Mouse (Mus musculus): ENCODE data around the gene Usp4.
A peak's percentile ranks its signal among the peaks of the same experiment; 100 is the strongest.

Gene Usp4

GRCm38 (mm10) chr9:108341801-108342200 lies 5.9 kb upstream of the Usp4 start:
- DNase-seq (ENCODE audit: inconsistent ontology term), result peak; percentile 78

- DNase-seq (ENCODE audit: inconsistent ontology term), result peak; percentile 71
These were observed 5.3 kb upstream of the Usp4 start for GRCm38 (mm10) chr9:108342301-108342831.

- DNase-seq (ENCODE audit: inconsistent ontology term), result no peak
These were observed 4.3 kb upstream of the Usp4 start for GRCm38 (mm10) chr9:108343331-108343730.

- DNase-seq (ENCODE audit: inconsistent ontology term), result no peak
These were observed 3.8 kb upstream of the Usp4 start for GRCm38 (mm10) chr9:108343835-108344234.

- no peak for DNase-seq (ENCODE audit: inconsistent ontology term)
These were observed 3.2 kb upstream of the Usp4 start for GRCm38 (mm10) chr9:108344471-108344870.

GRCm38 (mm10) chr9:108347024-108347423 lies 629 bp upstream of the Usp4 start:
- DNase-seq (ENCODE audit: inconsistent ontology term), result no peak

- DNase-seq (ENCODE audit: inconsistent ontology term), result no peak
These were observed 632 bp downstream of the Usp4 start for GRCm38 (mm10) chr9:108348290-108348680.

GRCm38 (mm10) chr9:108349727-108350126 lies 2.1 kb downstream of the Usp4 start:
- DNase-seq (ENCODE audit: inconsistent ontology term), result no peak

GRCm38 (mm10) chr9:108378234-108378633 lies 30.6 kb downstream of the Usp4 start:
- no peak for DNase-seq (ENCODE audit: inconsistent ontology term)

- DNase-seq (ENCODE audit: inconsistent ontology term), result no peak
These were observed 31.1 kb downstream of the Usp4 start for GRCm38 (mm10) chr9:108378736-108379135.

GRCm38 (mm10) chr9:108379294-108379693 lies 31.6 kb downstream of the Usp4 start:
- no peak for DNase-seq (ENCODE audit: inconsistent ontology term)

GRCm38 (mm10) chr9:108381382-108381781 lies 33.7 kb downstream of the Usp4 start:
- DNase-seq (ENCODE audit: inconsistent ontology term), result no peak

GRCm38 (mm10) chr9:108385006-108385405 lies 37.4 kb downstream of the Usp4 start:
- no peak for DNase-seq (ENCODE audit: inconsistent ontology term)

- no peak for DNase-seq (ENCODE audit: inconsistent ontology term)
These were observed 39.2 kb downstream of the Usp4 start for GRCm38 (mm10) chr9:108386816-108387215.

GRCm38 (mm10) chr9:108388601-108389000 lies 40.9 kb downstream of the Usp4 start:
- no peak for DNase-seq (ENCODE audit: inconsistent ontology term)

- DNase-seq (ENCODE audit: inconsistent ontology term), result no peak
These were observed 41.6 kb downstream of the Usp4 start for GRCm38 (mm10) chr9:108389220-108389619.

- no peak for DNase-seq (ENCODE audit: inconsistent ontology term)
These were observed 45.0 kb downstream of the Usp4 start, which contains the start of gene 1700102P08Rik for GRCm38 (mm10) chr9:108392676-108393075. 1700102P08Rik (plus strand) TSS chr9:108392805.

GRCm38 (mm10) chr9:108394191-108394590 lies 46.5 kb downstream of the Usp4 start:
- no peak for DNase-seq (ENCODE audit: inconsistent ontology term)

- DNase-seq (ENCODE audit: inconsistent ontology term), result no peak
These were observed 47.8 kb downstream of the Usp4 start for GRCm38 (mm10) chr9:108395427-108395826.

GRCm38 (mm10) chr9:108398324-108398723 lies 50.7 kb downstream of the Usp4 start:
- peak; percentile 18 for DNase-seq (ENCODE audit: inconsistent ontology term)

- DNase-seq (ENCODE audit: inconsistent ontology term), result peak; percentile 73
These were observed 53.7 kb downstream of the Usp4 start for GRCm38 (mm10) chr9:108401186-108401960.

- DNase-seq (ENCODE audit: inconsistent ontology term), result no peak
These were observed 55.4 kb downstream of the Usp4 start for GRCm38 (mm10) chr9:108403081-108403480.

- DNase-seq (ENCODE audit: inconsistent ontology term), result no peak
These were observed 56.8 kb downstream of the Usp4 start for GRCm38 (mm10) chr9:108404451-108404850.

Data from Muller cell, postnatal 12 days (primary cell).